Mouse (Mus musculus): ENCODE data around the gene Pnmal2.

- no peak for TF ChIP-seq GATA1 (IDR thresholded peaks at IDR 0.05; ENCODE audit: borderline replicate concordance, low read length)
- no peak for TF ChIP-seq FLI1 (IDR thresholded peaks at IDR 0.05; ENCODE audit: low read length)
Measured at GRCm38 (mm10) chr7:16978173-16978572, 33.7 kb downstream of the Pnmal2 start.

Data from megakaryocyte, embryonic 14.5 days (primary cell).